Mouse (Mus musculus): ENCODE measurements at regions not wholly inside any gene's neighbourhood (a gene's known extent, or its start where the extent isn't known, plus 50 kb on each side); places are given as distances from the start of the nearest gene placed in this dataset.
A peak's percentile ranks its signal among the peaks of the same experiment; 100 is the strongest.

DNA sequence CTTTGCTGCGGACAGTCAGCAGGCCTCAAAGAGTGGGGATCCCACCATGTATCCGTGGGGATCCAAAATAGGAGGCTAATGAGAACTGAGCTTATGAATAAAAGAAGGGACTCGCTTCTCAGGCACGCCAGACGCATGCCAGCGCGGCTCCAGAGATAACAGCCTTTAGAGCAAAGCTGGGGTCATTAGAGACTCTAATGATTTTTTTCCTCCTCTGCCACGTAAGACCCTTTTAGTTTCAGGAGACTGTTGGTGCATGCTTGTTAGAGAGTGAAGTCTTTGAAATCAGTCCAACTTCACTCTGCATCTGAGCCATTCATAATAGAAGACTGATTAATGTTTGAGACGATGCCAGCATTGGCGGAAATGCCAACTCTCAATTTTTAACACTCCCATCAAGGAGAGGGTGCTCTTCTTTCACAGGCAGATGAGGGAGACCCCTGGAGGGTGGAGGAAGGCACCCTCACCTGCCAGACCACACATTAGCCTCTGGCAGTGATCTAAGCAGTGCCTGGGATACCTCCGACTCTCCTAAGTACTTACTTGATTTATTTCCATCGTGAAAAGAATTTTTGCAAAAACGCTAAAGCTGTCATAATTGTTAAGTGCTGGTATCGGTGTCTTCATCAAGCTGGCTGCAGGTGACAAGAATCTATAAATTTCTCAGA is 104.0 kb upstream of the Tcerg1l start:
- Histone ChIP-seq H3K9ac (replicated peaks; ENCODE audit: low read length) (no peak overlapping the region), H3K4me2 (ENCODE audit: low read length) (no peak overlapping the region), H3K27ac (replicated peaks; ENCODE audit: low read depth, low read length) (peak overlapping the region; percentile 61), H3K4me1 (ENCODE audit: control insufficient read depth, insufficient read depth, low read length) (no peaks in the 10 kb centered on the region), H3K9me3 (ENCODE audit: control insufficient read depth, low read length) (no peaks in the 10 kb centered on the region), H3K36me3 (ENCODE audit: control insufficient read depth, insufficient read depth, low read length) (no peaks in the 10 kb centered on the region), H3K27me3 (ENCODE audit: control insufficient read depth, insufficient read depth, low read length) (no peaks in the 10 kb centered on the region), H3K4me3 (replicated peaks; ENCODE audit: low read depth, low read length) (no peak overlapping the region)
- DNase-seq = peak; percentile 71
- WGBS = 49% methylated on average over 14 of the region's 14 CpGs
- peak; percentile 46; the same call in 1 of the 2 replicates for ATAC-seq (ENCODE audit: low FRiP score, low TSS enrichment)

DNA sequence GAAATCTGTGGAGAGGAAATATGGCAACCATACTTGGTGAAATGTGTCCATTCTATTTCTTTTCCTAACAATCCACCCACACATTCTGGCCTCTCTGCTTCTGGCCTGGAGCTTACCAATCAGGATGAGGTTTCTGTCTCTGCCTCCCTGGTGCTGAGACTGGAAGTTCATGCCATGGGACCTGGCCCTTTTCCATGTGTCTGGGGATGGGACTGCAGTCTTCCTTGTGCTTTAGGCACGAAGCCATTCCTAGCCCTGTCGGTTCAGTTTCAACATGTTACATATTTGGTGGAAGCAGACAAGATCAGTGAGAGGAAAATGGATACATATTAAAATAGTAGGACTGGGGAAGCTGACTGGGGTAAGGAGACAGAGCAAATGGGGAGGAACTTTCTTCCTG is 100.2 kb upstream of the Tcerg1l start:
- Histone ChIP-seq H3K9ac (replicated peaks; ENCODE audit: low read length) (no peak overlapping the region), H3K9me3 (ENCODE audit: control insufficient read depth, low read length) (no peaks in the 10 kb centered on the region), H3K4me1 (ENCODE audit: control insufficient read depth, insufficient read depth, low read length) (no peaks in the 10 kb centered on the region), H3K27ac (replicated peaks; ENCODE audit: low read depth, low read length) (no peak overlapping the region), H3K27me3 (ENCODE audit: control insufficient read depth, insufficient read depth, low read length) (no peaks in the 10 kb centered on the region), H3K4me2 (ENCODE audit: low read length) (no peak overlapping the region), H3K36me3 (ENCODE audit: control insufficient read depth, insufficient read depth, low read length) (no peaks in the 10 kb centered on the region), H3K4me3 (replicated peaks; ENCODE audit: low read depth, low read length) (no peak overlapping the region)
- ATAC-seq (ENCODE audit: low FRiP score, low TSS enrichment) = no peak
- no peak for DNase-seq
- 78% methylated on average over 2 of the region's 2 CpGs for WGBS

GRCm38 (mm10) chr7:138497202-138497601 is 99.7 kb upstream of the Tcerg1l start:
- WGBS = 55% methylated on average over 6 of the region's 6 CpGs
- ATAC-seq (ENCODE audit: low FRiP score, low TSS enrichment) (no peak), DNase-seq (no peak)
- no peaks in the 10 kb centered on the region for H3K36me3 ChIP-seq (ENCODE audit: control insufficient read depth, insufficient read depth, low read length)
- no peak overlapping the region for H3K27ac ChIP-seq (replicated peaks; ENCODE audit: low read depth, low read length)
- no peak overlapping the region for H3K9ac ChIP-seq (replicated peaks; ENCODE audit: low read length)
- H3K27me3 ChIP-seq (ENCODE audit: control insufficient read depth, insufficient read depth, low read length) = no peaks in the 10 kb centered on the region
- no peaks in the 10 kb centered on the region for H3K9me3 ChIP-seq (ENCODE audit: control insufficient read depth, low read length)
- no peaks in the 10 kb centered on the region for H3K4me1 ChIP-seq (ENCODE audit: control insufficient read depth, insufficient read depth, low read length)
- H3K4me3 ChIP-seq (replicated peaks; ENCODE audit: low read depth, low read length) = no peak overlapping the region
- H3K4me2 ChIP-seq (ENCODE audit: low read length) = no peak overlapping the region

DNA sequence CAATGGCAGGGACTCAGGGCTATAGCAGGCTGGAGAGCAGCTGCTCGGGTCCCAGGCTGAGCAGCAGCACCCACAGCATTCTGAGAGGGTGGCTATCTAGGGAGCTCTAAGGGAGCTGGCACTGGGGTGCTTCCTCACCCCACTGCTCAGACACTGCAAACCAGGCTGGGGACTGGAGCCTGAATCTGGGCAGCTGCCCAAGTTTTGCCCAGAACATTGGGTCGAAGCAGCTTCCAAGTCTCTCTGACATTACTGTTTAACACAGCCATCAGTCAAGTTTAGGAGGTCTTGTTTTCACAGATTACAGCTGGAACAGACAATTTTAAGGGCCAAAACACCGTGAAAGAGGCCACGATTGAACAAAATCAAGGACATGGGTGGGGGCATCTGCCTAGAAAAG is 96.1 kb upstream of the Tcerg1l start:
- no peak overlapping the region for H3K9ac ChIP-seq (replicated peaks; ENCODE audit: low read length)
- no peaks in the 10 kb centered on the region for H3K4me1 ChIP-seq (ENCODE audit: control insufficient read depth, insufficient read depth, low read length)
- no peak overlapping the region for H3K4me2 ChIP-seq (ENCODE audit: low read length)
- H3K9me3 ChIP-seq (ENCODE audit: control insufficient read depth, low read length) = no peaks in the 10 kb centered on the region
- DNase-seq = no peak
- WGBS = 69% methylated on average over 4 of the region's 4 CpGs
- no peaks in the 10 kb centered on the region for H3K36me3 ChIP-seq (ENCODE audit: control insufficient read depth, insufficient read depth, low read length)
- no peak overlapping the region for H3K4me3 ChIP-seq (replicated peaks; ENCODE audit: low read depth, low read length)
- ATAC-seq (ENCODE audit: low FRiP score, low TSS enrichment) = no peak
- H3K27me3 ChIP-seq (ENCODE audit: control insufficient read depth, insufficient read depth, low read length) = no peaks in the 10 kb centered on the region
- no peak overlapping the region for H3K27ac ChIP-seq (replicated peaks; ENCODE audit: low read depth, low read length)

DNA sequence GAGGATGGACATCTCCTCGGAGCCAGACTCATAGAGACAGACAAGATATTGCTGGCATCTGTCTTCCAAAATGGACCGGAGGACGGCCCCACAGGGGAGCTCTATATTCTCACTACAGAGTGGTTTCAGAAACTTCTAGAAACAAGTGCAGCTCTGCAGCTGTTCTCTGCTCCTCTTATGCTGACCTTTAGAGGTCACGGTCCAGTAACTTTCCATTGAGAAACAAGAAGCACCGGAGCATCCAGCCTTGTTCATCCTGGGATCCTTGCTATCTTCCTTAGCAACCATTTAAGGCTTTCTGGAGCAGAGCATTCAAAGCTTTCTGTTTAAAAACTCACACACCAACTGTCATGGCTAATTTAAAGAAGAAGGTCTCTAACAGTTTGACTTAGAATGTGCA is 94.7 kb upstream of the Tcerg1l start:
- no peaks in the 10 kb centered on the region for H3K4me1 ChIP-seq (ENCODE audit: control insufficient read depth, insufficient read depth, low read length)
- DNase-seq (no peak), ATAC-seq (ENCODE audit: low FRiP score, low TSS enrichment) (no peak)

GRCm38 (mm10) chr7:138489471-138489870 is 91.9 kb upstream of the Tcerg1l start:
- Histone ChIP-seq H3K9ac (replicated peaks; ENCODE audit: low read length) (no peak overlapping the region), H3K27me3 (ENCODE audit: control insufficient read depth, insufficient read depth, low read length) (no peaks in the 10 kb centered on the region), H3K4me3 (replicated peaks; ENCODE audit: low read depth, low read length) (no peak overlapping the region), H3K36me3 (ENCODE audit: control insufficient read depth, insufficient read depth, low read length) (no peaks in the 10 kb centered on the region), H3K9me3 (ENCODE audit: control insufficient read depth, low read length) (no peaks in the 10 kb centered on the region), H3K4me1 (ENCODE audit: control insufficient read depth, insufficient read depth, low read length) (no peaks in the 10 kb centered on the region), H3K4me2 (ENCODE audit: low read length) (no peak overlapping the region), H3K27ac (replicated peaks; ENCODE audit: low read depth, low read length) (no peak overlapping the region)
- ATAC-seq (ENCODE audit: low FRiP score, low TSS enrichment) (no peak), DNase-seq (no peak)
- WGBS = 88% methylated on average over 2 of the region's 2 CpGs

More for the DNA sequence above, 94.7 kb upstream of the Tcerg1l start:
- WGBS = 53% methylated on average over 5 of the region's 5 CpGs
- Histone ChIP-seq H3K4me3 (replicated peaks; ENCODE audit: low read depth, low read length) (no peak overlapping the region), H3K27ac (replicated peaks; ENCODE audit: low read depth, low read length) (no peak overlapping the region), H3K36me3 (ENCODE audit: control insufficient read depth, insufficient read depth, low read length) (no peaks in the 10 kb centered on the region), H3K9me3 (ENCODE audit: control insufficient read depth, low read length) (no peaks in the 10 kb centered on the region), H3K9ac (replicated peaks; ENCODE audit: low read length) (no peak overlapping the region), H3K4me2 (ENCODE audit: low read length) (no peak overlapping the region), H3K27me3 (ENCODE audit: control insufficient read depth, insufficient read depth, low read length) (no peaks in the 10 kb centered on the region)

DNA sequence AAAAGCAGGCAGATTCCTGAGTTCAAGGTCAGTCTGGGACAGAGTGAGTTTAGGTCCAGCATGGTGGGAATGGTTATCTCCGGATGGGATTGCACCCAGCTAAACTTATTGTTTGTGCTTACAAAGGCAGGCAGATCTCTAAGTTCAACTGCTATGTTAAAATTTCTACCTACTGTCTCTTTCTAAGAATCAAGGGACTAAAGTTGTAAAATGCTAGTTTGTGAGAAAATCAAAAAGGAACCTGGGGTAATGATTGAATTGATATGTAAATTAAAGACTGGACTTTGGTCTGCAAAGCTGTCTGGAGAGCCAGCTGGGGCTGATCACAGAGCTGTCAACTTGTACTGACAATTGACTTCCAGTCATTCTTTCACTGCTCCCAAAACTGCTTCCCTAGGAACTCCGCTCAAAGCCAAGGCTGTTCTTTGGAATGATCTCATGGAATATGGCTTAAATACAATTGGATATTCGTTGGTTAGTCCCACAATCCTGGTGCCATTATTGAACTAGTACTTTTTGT is 90.7 kb upstream of the Tcerg1l start:
- DNase-seq = no peak
- Histone ChIP-seq H3K4me2 (ENCODE audit: low read length) (no peak overlapping the region), H3K36me3 (ENCODE audit: control insufficient read depth, insufficient read depth, low read length) (no peaks in the 10 kb centered on the region), H3K27me3 (ENCODE audit: control insufficient read depth, insufficient read depth, low read length) (no peaks in the 10 kb centered on the region), H3K4me1 (ENCODE audit: control insufficient read depth, insufficient read depth, low read length) (no peaks in the 10 kb centered on the region), H3K27ac (replicated peaks; ENCODE audit: low read depth, low read length) (no peak overlapping the region), H3K9ac (replicated peaks; ENCODE audit: low read length) (no peak overlapping the region), H3K9me3 (ENCODE audit: control insufficient read depth, low read length) (no peaks in the 10 kb centered on the region), H3K4me3 (replicated peaks; ENCODE audit: low read depth, low read length) (no peak overlapping the region)
- ATAC-seq (ENCODE audit: low FRiP score, low TSS enrichment) = no peak
- 69% methylated on average over 3 of the region's 3 CpGs for WGBS

DNA sequence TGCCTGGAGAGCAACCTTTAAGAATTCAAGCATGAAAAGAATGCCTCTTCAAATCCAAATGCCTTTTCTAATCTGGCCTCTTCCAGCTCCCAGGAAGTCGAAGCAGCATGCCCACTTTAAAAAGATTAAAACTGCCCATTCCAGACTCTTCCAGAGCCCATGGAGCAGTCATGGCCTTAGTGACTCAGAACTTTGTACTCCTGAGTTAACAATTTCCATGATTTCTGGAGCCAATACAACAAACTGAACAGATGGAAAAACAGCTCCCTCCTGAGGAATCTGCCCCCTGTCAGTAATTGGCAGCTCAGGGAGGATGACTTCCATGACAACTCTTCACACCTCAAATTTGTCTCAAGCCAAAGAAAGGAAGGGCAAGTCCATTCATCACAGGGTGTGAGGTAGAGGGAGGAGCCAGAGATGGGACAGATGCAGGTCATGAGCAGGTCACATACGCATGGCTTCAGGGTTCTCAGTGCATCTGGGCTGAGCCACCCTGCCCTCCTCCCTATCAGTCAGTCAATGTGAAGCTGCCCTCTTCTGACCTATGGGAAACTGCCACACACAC is 75.4 kb upstream of the Tcerg1l start:
- DNase-seq (no peak), ATAC-seq (ENCODE audit: low FRiP score, low TSS enrichment) (no peak)
- H3K36me3 ChIP-seq (ENCODE audit: control insufficient read depth, insufficient read depth, low read length) = no peaks in the 10 kb centered on the region
- WGBS = 60% methylated on average over 2 of the region's 2 CpGs
- no peak overlapping the region for H3K27ac ChIP-seq (replicated peaks; ENCODE audit: low read depth, low read length)
- no peak overlapping the region for H3K4me2 ChIP-seq (ENCODE audit: low read length)
- H3K4me1 ChIP-seq (ENCODE audit: control insufficient read depth, insufficient read depth, low read length) = no peaks in the 10 kb centered on the region
- H3K27me3 ChIP-seq (ENCODE audit: control insufficient read depth, insufficient read depth, low read length) = no peaks in the 10 kb centered on the region
- no peak overlapping the region for H3K9ac ChIP-seq (replicated peaks; ENCODE audit: low read length)
- no peak overlapping the region for H3K4me3 ChIP-seq (replicated peaks; ENCODE audit: low read depth, low read length)
- no peaks in the 10 kb centered on the region for H3K9me3 ChIP-seq (ENCODE audit: control insufficient read depth, low read length)

DNA sequence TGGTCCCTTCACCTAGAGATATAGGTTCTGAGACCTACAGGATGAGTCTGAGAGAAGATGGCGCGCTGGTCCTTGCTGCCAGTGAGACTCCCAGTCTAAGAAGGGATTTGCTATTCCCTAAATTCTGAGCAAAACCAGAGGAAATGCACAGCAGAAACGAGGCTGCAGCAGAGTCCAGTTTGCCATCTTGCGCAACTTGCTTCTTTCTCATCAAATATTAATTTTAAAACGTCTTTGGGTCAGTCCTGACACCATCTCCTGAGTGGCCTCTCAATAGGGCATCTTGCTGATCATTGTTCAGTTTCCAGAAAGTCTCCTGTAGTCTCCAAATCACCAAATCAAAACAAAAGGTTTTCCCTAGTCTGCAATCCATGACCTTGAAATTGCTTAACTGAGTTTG is 74.8 kb upstream of the Tcerg1l start:
- no peak for DNase-seq
- no peaks in the 10 kb centered on the region for H3K9me3 ChIP-seq (ENCODE audit: control insufficient read depth, low read length)
- H3K27me3 ChIP-seq (ENCODE audit: control insufficient read depth, insufficient read depth, low read length) = no peaks in the 10 kb centered on the region
- H3K4me2 ChIP-seq (ENCODE audit: low read length) = no peak overlapping the region
- no peak overlapping the region for H3K4me3 ChIP-seq (replicated peaks; ENCODE audit: low read depth, low read length)
- H3K27ac ChIP-seq (replicated peaks; ENCODE audit: low read depth, low read length) = no peak overlapping the region
- no peak overlapping the region for H3K9ac ChIP-seq (replicated peaks; ENCODE audit: low read length)
- no peak for ATAC-seq (ENCODE audit: low FRiP score, low TSS enrichment)
- 86% methylated on average over 5 of the region's 5 CpGs for WGBS
- H3K4me1 ChIP-seq (ENCODE audit: control insufficient read depth, insufficient read depth, low read length) = no peaks in the 10 kb centered on the region
- no peaks in the 10 kb centered on the region for H3K36me3 ChIP-seq (ENCODE audit: control insufficient read depth, insufficient read depth, low read length)
